Mouse (Mus musculus) stomach, embryonic 14.5 days (tissue): Measurements from ENCODE around the gene Pdik1l. TPM values are rescaled to one million over a fixed set of nuclear protein-coding genes. Genes with fewer than 3 reads are reported as not detected.
"Not testable (repeated sequence)": the region's sequence is repeated elsewhere in the genome, so short reads cannot be mapped to it uniquely, and the experiment has no call there.

Experiments
- ATAC-seq: fragments of 200-750 bp; cut with Nextera tagmentation; 2 replicates; pipeline ENCODE4 v1.8.0; 2017; ENCODE audit warnings: low read depth, moderate TSS enrichment; ENCODE audit not compliant: insufficient number of reproducible peaks, insufficient read depth, low FRiP score
- H3K27ac ChIP-seq: fragments of 300-500 bp; sonication (generic); 2 replicates; pipeline ENCODE4 v1.5.1; 2014; ENCODE audit warnings: mild to moderate bottlenecking, low read length, moderate library complexity, mixed read lengths
- H3K27me3 ChIP-seq: fragments of 300-500 bp; sonication (generic); 2 replicates; pipeline ENCODE4 v1.6.1; 2014; ENCODE audit warnings: low read length, control low read depth, mixed read lengths; ENCODE audit not compliant: control insufficient read depth, insufficient read depth
- H3K36me3 ChIP-seq: fragments of 300-500 bp; sonication (generic); 2 replicates; pipeline ENCODE4 v1.6.1; 2014; ENCODE audit warnings: mild to moderate bottlenecking, control low read depth, low read length, moderate library complexity, mixed read lengths; ENCODE audit not compliant: control insufficient read depth, insufficient read depth
- H3K4me1 ChIP-seq: fragments of 300-500 bp; sonication (generic); 2 replicates; pipeline ENCODE4 v1.6.1; 2014; ENCODE audit warnings: low read length, control low read depth, mixed read lengths; ENCODE audit not compliant: control insufficient read depth, insufficient read depth
- H3K4me2 ChIP-seq: fragments of 300-500 bp; sonication (generic); replicated peaks from 2 replicates; pipeline ENCODE4 v1.6.1; 2014; ENCODE audit warnings: low read depth, low read length, control low read depth
- H3K4me3 ChIP-seq: fragments of 300-500 bp; sonication (generic); 2 replicates; pipeline ENCODE4 v1.5.1; 2014; ENCODE audit warnings: low read depth, low read length, control low read depth
- H3K9ac ChIP-seq: fragments of 300-500 bp; sonication (generic); replicated peaks from 2 replicates; pipeline ENCODE4 v1.6.1; 2014; ENCODE audit warnings: low read depth, mild to moderate bottlenecking, control low read depth, low read length, moderate library complexity, mixed read lengths
- H3K9me3 ChIP-seq: fragments of 300-500 bp; sonication (generic); 2 replicates; pipeline ENCODE4 v1.6.1; 2016; ENCODE audit warnings: low read depth, low read length, control low read depth; ENCODE audit not compliant: control insufficient read depth
- WGBS: fragments of 180-500 bp; shearing (Covaris S2); extraction: QIAGEN DNeasy Blood & Tissue Kit; methylation state at CpG from one replicate; pipeline ENCODE4 v1.1.7; 2014; 5-methylcytosine and 5-hydroxymethylcytosine counted together
- polyA plus RNA-seq: library from polyadenylated mRNA; unstranded; fragments of >200 nt; fragmentation: Nextera tagmentation; extraction: Ambion mirVana; gene quantifications from 2 replicates; pipeline ENCODE4 v1.2.1, GENCODE M21; 2014

The Pdik1l gene
- polyA plus RNA-seq, 1 experiment from 2014 or later = 19.0 TPM

- 73% methylated on average over 2 of the region's 2 CpGs for WGBS
- no peak overlapping the region for H3K9ac ChIP-seq
- H3K27ac ChIP-seq = no peak overlapping the region
- peaks cover 13% of the 10 kb centered on the region; the same call in 1 of the 2 replicates for H3K36me3 ChIP-seq
- no peak for ATAC-seq
- H3K9me3 ChIP-seq = no peaks in the 10 kb centered on the region
- no peak overlapping the region for H3K4me3 ChIP-seq
- no peaks in the 10 kb centered on the region for H3K27me3 ChIP-seq
- peaks cover 17% of the 10 kb centered on the region for H3K4me1 ChIP-seq
- H3K4me2 ChIP-seq = no peak overlapping the region
Measured at GRCm38 (mm10) chr4:134284942-134285341, 2.8 kb downstream of the Pdik1l start.

- Histone ChIP-seq H3K4me1 (no peaks in the 10 kb centered on the region), H3K36me3 (peaks cover 22% of the 10 kb centered on the region), H3K4me2 (peak overlapping the region; percentile 35), H3K27me3 (no peaks in the 10 kb centered on the region), H3K9me3 (no peaks in the 10 kb centered on the region), H3K9ac (no peak overlapping the region), H3K27ac (peak overlapping the region; percentile 21; the same call in 1 of the 2 replicates), H3K4me3 (peak overlapping the region; percentile 12; the same call in 1 of the 2 replicates)
- ATAC-seq = peak; percentile 61; the same call in 1 of the 2 replicates
- 5% methylated on average over 14 of the region's 14 CpGs for WGBS
Measured at GRCm38 (mm10) chr4:134273417-134274345, 14.0 kb downstream of the Pdik1l start.

GRCm38 (mm10) chr4:134272731-134273416 lies 14.8 kb downstream of the Pdik1l start:
- Histone ChIP-seq H3K4me1 (no peaks in the 10 kb centered on the region), H3K9me3 (no peaks in the 10 kb centered on the region), H3K4me3 (0 out of 2 replicates have a peak overlapping the region, but pooled peaks have one; percentile 12), H3K36me3 (peaks cover 16% of the 10 kb centered on the region), H3K4me2 (peak overlapping the region; percentile 35), H3K27ac (peak overlapping the region; percentile 21; the same call in 1 of the 2 replicates), H3K9ac (no peak overlapping the region), H3K27me3 (no peaks in the 10 kb centered on the region)
- ATAC-seq = no peak
- 21% methylated on average over 12 of the region's 13 CpGs for whole genome bisulfite sequencing

- H3K9me3 ChIP-seq = no peaks in the 10 kb centered on the region
Measured at GRCm38 (mm10) chr4:134271979-134272378, 15.7 kb downstream of the Pdik1l start.

GRCm38 (mm10) chr4:134269622-134270021 lies 18.1 kb downstream of the Pdik1l start:
- not testable (repeated sequence) for H3K4me3 ChIP-seq, H3K27me3 ChIP-seq, H3K4me2 ChIP-seq, H3K9ac ChIP-seq, H3K36me3 ChIP-seq, H3K4me1 ChIP-seq, H3K27ac ChIP-seq, H3K9me3 ChIP-seq, ATAC-seq

More at GRCm38 (mm10) chr4:134271979-134272378, 15.7 kb downstream of the Pdik1l start:
- Histone ChIP-seq H3K9ac (no peak overlapping the region), H3K27ac (no peak overlapping the region), H3K27me3 (no peaks in the 10 kb centered on the region), H3K4me1 (no peaks in the 10 kb centered on the region), H3K4me3 (no peak overlapping the region), H3K36me3 (peaks cover 7% of the 10 kb centered on the region), H3K4me2 (no peak overlapping the region)
- no peak for ATAC-seq
- 83% methylated on average over 7 of the region's 7 CpGs for WGBS

GRCm38 (mm10) chr4:134268102-134268655 lies 19.5 kb downstream of the Pdik1l start:
- Histone ChIP-seq H3K9me3 (peaks cover 3% of the 10 kb centered on the region; the same call in 1 of the 2 replicates), H3K4me2 (no peak overlapping the region), H3K27ac (no peak overlapping the region), H3K4me3 (no peak overlapping the region), H3K27me3 (no peaks in the 10 kb centered on the region), H3K4me1 (no peaks in the 10 kb centered on the region), H3K36me3 (no peaks in the 10 kb centered on the region), H3K9ac (no peak overlapping the region)
- 84% methylated on average over 19 of the region's 19 CpGs for WGBS
- no peak for ATAC-seq

- Histone ChIP-seq H3K36me3 (no peaks in the 10 kb centered on the region), H3K4me2 (no peak overlapping the region), H3K4me3 (no peak overlapping the region), H3K27ac (no peak overlapping the region), H3K9ac (no peak overlapping the region), H3K27me3 (no peaks in the 10 kb centered on the region), H3K4me1 (no peaks in the 10 kb centered on the region), H3K9me3 (peaks cover 3% of the 10 kb centered on the region; the same call in 1 of the 2 replicates)
- 55% methylated on average over 9 of the region's 9 CpGs for WGBS
- no peak for ATAC-seq
Measured at GRCm38 (mm10) chr4:134265860-134266585, 21.7 kb downstream of the Pdik1l start.

GRCm38 (mm10) chr4:134263191-134263590 lies 24.5 kb downstream of the Pdik1l start:
- no peak overlapping the region for H3K9ac ChIP-seq
- H3K36me3 ChIP-seq = no peaks in the 10 kb centered on the region
- no peaks in the 10 kb centered on the region for H3K27me3 ChIP-seq
- H3K4me3 ChIP-seq = no peak overlapping the region
- H3K4me2 ChIP-seq = no peak overlapping the region
- H3K27ac ChIP-seq = no peak overlapping the region
- WGBS = 25% methylated on average over 6 of the region's 6 CpGs
- ATAC-seq = no peak
- peaks cover 3% of the 10 kb centered on the region; the same call in 1 of the 2 replicates for H3K9me3 ChIP-seq
- H3K4me1 ChIP-seq = no peaks in the 10 kb centered on the region
